Mouse (Mus musculus) megakaryocyte-erythroid progenitor cell, adult 5-6 weeks (primary cell): ENCODE data around the gene Cp. TPM values are rescaled to one million over a fixed set of nuclear protein-coding genes. Genes with fewer than 3 reads are reported as not detected.

Experiments used
- ATAC-seq: replicated peaks from 2 replicates; pipeline ENCODE4 v1.8.0; 2016; ENCODE audit warnings: mild to moderate bottlenecking, inconsistent platforms; ENCODE audit not compliant: severe bottlenecking, poor library complexity, low FRiP score, low TSS enrichment
- total RNA-seq, 2 experiments: library from RNA; stranded (forward) in 1 of 2; stranded (reverse) in 1 of 2; fragments of 200-1000, 215-1000 nt in 1 of 2; fragments of >200 nt in 1 of 2; fragmentation: Nextera tagmentation in 1 of 2; gene quantifications; 2 replicates each; pipeline ENCODE4 v1.2.3; 2014 to 2017

The Cp gene
- total RNA-seq, 2 experiments from 2014 or later, result 0.09 TPM; not detected in 1

DNA sequence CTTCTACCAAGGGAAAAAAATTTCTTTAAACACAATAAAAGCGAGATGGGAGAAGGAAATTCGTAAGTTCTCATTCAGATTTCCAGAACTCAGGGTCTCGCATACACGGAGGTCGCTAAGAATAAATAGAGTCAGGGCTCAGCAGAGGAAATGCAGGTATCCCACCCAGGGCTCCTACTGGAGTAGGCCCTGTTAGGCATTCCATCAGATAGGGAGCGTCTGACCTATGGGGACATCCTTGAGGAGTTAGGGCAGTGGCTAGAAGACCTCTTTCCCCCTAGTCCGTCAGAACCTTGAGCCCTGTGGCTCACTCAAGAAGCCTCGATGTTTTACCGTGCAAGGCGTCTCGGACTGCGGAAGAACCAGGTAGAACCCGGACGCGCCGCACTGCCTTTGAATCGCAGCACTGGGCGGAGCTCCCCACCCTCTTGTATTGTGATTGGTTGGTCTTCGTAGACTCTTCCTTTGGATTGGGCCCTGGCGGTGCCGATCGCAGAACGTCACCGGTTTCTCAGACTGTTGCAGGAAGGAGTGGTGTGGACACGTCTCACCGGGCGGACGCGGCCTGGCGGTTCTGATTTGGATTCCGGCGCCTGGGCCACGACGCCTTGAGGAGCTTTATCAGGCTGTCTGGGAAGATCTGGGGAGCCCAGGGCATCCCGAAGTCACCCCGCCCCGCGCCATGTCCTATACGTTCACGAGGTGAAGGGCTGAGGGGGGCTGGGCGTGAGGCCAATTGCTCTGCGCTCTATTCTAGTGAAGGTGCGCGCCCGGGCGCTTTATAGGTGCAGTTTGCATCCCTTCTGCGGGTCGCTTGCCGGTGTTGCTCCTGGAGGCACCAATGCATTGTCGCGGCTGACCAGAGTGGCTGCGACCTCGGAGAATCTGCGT is 100.7 kb downstream of the Cp start, which contains the start of gene Hltf:
Hltf (plus strand) TSS at position 506 of the 891 bp plus-strand sequence.
- ATAC-seq, result peak; percentile 100

DNA sequence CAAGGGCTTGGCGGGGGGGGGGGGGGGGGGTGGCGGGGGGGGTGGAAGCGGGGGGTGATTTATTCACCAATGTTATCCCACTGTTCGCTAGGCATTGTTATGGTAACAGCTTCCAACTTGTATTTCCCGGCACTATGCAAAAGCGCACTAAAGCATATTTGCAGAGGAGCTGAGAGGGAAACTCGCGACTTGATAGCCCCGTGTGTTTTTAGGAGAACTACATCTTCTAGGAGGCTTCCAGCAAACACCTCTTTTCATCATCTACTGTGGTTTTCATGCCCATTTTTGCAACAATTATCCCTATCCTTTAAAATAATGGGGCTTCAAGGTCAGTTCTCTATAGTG is 101.3 kb downstream of the Cp start:
- ATAC-seq, result no peak

Other genes starting within 250 kb of the Cp start
- 17.6 and 33.9 TPM in 2 replicates for gene Hps3, start 78.3 kb downstream of the Cp start, total RNA-seq (2014; fragmentation: Nextera tagmentation)
- 15.2 and 17.1 TPM in 2 replicates for gene Hps3, start 78.3 kb downstream of the Cp start, total RNA-seq (2017)
- gene Hltf, start 100.8 kb downstream of the Cp start, total RNA-seq (2014; fragmentation: Nextera tagmentation), result 20.4 and 31.0 TPM in 2 replicates
- 46.3 and 48.8 TPM in 2 replicates for gene Hltf, start 100.8 kb downstream of the Cp start, total RNA-seq (2017)
- 45.3 and 59.7 TPM in 2 replicates for gene Gyg, start 198.3 kb downstream of the Cp start, total RNA-seq (2014; fragmentation: Nextera tagmentation)
- gene Gyg, start 198.3 kb downstream of the Cp start, total RNA-seq (2017), result 19.5 and 26.3 TPM in 2 replicates